Mouse (Mus musculus) MEL (cell line): Measurements from ENCODE around the gene Hcn2. TPM values are rescaled to one million over a fixed set of nuclear protein-coding genes. Genes with fewer than 3 reads are reported as not detected.

Source experiments
- DNase-seq: peaks from one replicate; pipeline ENCODE4 v3.0.0; 2011; ENCODE audit warnings: low read depth, low spot score
- H3K27ac ChIP-seq: 2 replicates; pipeline ENCODE4 v1.5.1; 2012; ENCODE audit warnings: low read depth, mild to moderate bottlenecking, control low read depth, low read length, moderate library complexity; ENCODE audit not compliant: control insufficient read depth
- H3K27me3 ChIP-seq, 2 experiments: fragments of 150-350 bp in 1 of 2; sonication (generic) in 1 of 2; 2 replicates each; pipeline ENCODE4 v1.6.1; 2012; ENCODE audit warnings: low read length in 2 of 2, mild to moderate bottlenecking in 2 of 2, improper control_type of control experiment in 1 of 2, moderate library complexity in 1 of 2; ENCODE audit not compliant: insufficient read depth in 2 of 2, control insufficient read depth in 1 of 2
- H3K36me3 ChIP-seq, 2 experiments: 2 replicates each; pipeline ENCODE4 v1.6.1; 2012 to 2014; ENCODE audit warnings: low read length in 2 of 2, improper control_type of control experiment in 1 of 2, inconsistent platforms in 1 of 2, mild to moderate bottlenecking in 1 of 2; ENCODE audit not compliant: insufficient read depth in 2 of 2, control insufficient read depth in 1 of 2
- H3K4me1 ChIP-seq, 2 experiments: fragments of 150-350 bp in 1 of 2; sonication (generic) in 1 of 2; 2 replicates each; pipeline ENCODE4 v1.6.1; 2012; ENCODE audit warnings: low read length in 2 of 2, improper control_type of control experiment in 1 of 2, mild to moderate bottlenecking in 1 of 2; ENCODE audit not compliant: insufficient read depth in 2 of 2, control insufficient read depth in 1 of 2
- H3K4me3 ChIP-seq, 2 experiments: fragments of 150-350 bp in 1 of 2; sonication (generic) in 1 of 2; 2 replicates each; pipeline ENCODE4 v1.5.1; 2012; ENCODE audit warnings: low read depth in 2 of 2, low read length in 2 of 2, mild to moderate bottlenecking in 2 of 2, moderate library complexity in 2 of 2, control low read depth in 1 of 2, improper control_type of control experiment in 1 of 2; ENCODE audit not compliant: control insufficient read depth in 1 of 2, insufficient read depth in 1 of 2
- H3K79me2 ChIP-seq: 2 replicates; pipeline ENCODE4 v1.6.1; 2012; ENCODE audit warnings: mild to moderate bottlenecking, low read length, moderate library complexity; ENCODE audit not compliant: control insufficient read depth, poor library complexity, insufficient read depth
- H3K9ac ChIP-seq: 2 replicates; pipeline ENCODE4 v1.6.1; 2012; ENCODE audit warnings: low read depth, mild to moderate bottlenecking, control low read depth, low read length, moderate library complexity; ENCODE audit not compliant: control insufficient read depth, poor library complexity, severe bottlenecking
- H3K9me3 ChIP-seq: fragments of 150-350 bp; sonication (generic); replicated peaks from 2 replicates; pipeline ENCODE4 v1.6.1; 2012; ENCODE audit warnings: mild to moderate bottlenecking, low read length, improper control_type of control experiment, moderate library complexity; ENCODE audit not compliant: insufficient read depth
- CHD2 ChIP-seq: IDR thresholded peaks from 2 replicates; pipeline ENCODE4 v1.6.1; 2011; ENCODE audit warnings: low read length, improper control_type of control experiment
- CTCF ChIP-seq, 3 experiments: IDR thresholded peaks in 2 of 3; conservative IDR thresholded peaks in 1 of 3; 2 replicates each; pipeline ENCODE4 v1.5.1; 2011 to 2012; ENCODE audit warnings: low read length in 3 of 3, low read depth in 2 of 3, mild to moderate bottlenecking in 2 of 3, improper control_type of control experiment in 1 of 3, inconsistent platforms in 1 of 3, mixed read lengths in 1 of 3, moderate library complexity in 1 of 3; ENCODE audit not compliant: control insufficient read depth in 1 of 3, insufficient read depth in 1 of 3, poor library complexity in 1 of 3, severe bottlenecking in 1 of 3
- E2F4 ChIP-seq: IDR thresholded peaks from 2 replicates; pipeline ENCODE4 v1.6.1; 2011; ENCODE audit warnings: low read depth, low read length, improper control_type of control experiment, borderline replicate concordance
- ETS1 ChIP-seq: IDR thresholded peaks from 2 replicates; pipeline ENCODE4 v1.6.1; 2012; ENCODE audit warnings: low read depth, mild to moderate bottlenecking, inconsistent platforms, low read length, improper control_type of control experiment, moderate library complexity
- GATA1 ChIP-seq: IDR thresholded peaks from 2 replicates; pipeline ENCODE4 v1.6.1; 2011; ENCODE audit warnings: low read depth, low read length, improper control_type of control experiment
- MAFK ChIP-seq: IDR thresholded peaks from 2 replicates; pipeline ENCODE4 v1.6.1; 2011; ENCODE audit warnings: low read depth, mild to moderate bottlenecking, low read length, improper control_type of control experiment, borderline replicate concordance
- MAZ ChIP-seq: IDR thresholded peaks from 2 replicates; pipeline ENCODE4 v1.6.1; 2012; ENCODE audit warnings: low read depth, mild to moderate bottlenecking, inconsistent platforms, low read length, improper control_type of control experiment
- MEF2A ChIP-seq: IDR thresholded peaks from 2 replicates; pipeline ENCODE4 v1.6.1; 2014; ENCODE audit warnings: low read depth, mild to moderate bottlenecking, inconsistent platforms, low read length, improper control_type of control experiment; ENCODE audit not compliant: poor library complexity, insufficient replicate concordance, severe bottlenecking; ENCODE audit errors: extremely low read depth
- MXI1 ChIP-seq: IDR thresholded peaks from 2 replicates; pipeline ENCODE4 v1.6.1; 2011; ENCODE audit warnings: mild to moderate bottlenecking, low read depth, low read length, improper control_type of control experiment
- MYB ChIP-seq: IDR thresholded peaks from 2 replicates; pipeline ENCODE4 v1.6.1; 2011; ENCODE audit warnings: mild to moderate bottlenecking, low read depth, low read length, improper control_type of control experiment
- POLR2A ChIP-seq, 2 experiments: IDR thresholded peaks; 2 replicates each; pipeline ENCODE4 v1.6.1; 2011 to 2012; ENCODE audit warnings: low read length in 2 of 2, mild to moderate bottlenecking in 2 of 2, control low read depth in 1 of 2, improper control_type of control experiment in 1 of 2, low read depth in 1 of 2, moderate library complexity in 1 of 2; ENCODE audit not compliant: control insufficient read depth in 1 of 2, insufficient read depth in 1 of 2, poor library complexity in 1 of 2
- RAD21 ChIP-seq: IDR thresholded peaks from 2 replicates; pipeline ENCODE4 v1.6.1; 2011; ENCODE audit warnings: mild to moderate bottlenecking, low read depth, low read length, improper control_type of control experiment
- SMC3 ChIP-seq: IDR thresholded peaks from 2 replicates; pipeline ENCODE4 v1.6.1; 2011; ENCODE audit warnings: low read depth, low read length, improper control_type of control experiment
- TAL1 ChIP-seq: IDR thresholded peaks from 2 replicates; pipeline ENCODE4 v1.6.1; 2012; ENCODE audit warnings: mild to moderate bottlenecking, inconsistent platforms, low read length, moderate library complexity, mixed read lengths
- USF1 ChIP-seq: IDR thresholded peaks from 2 replicates; pipeline ENCODE4 v1.6.1; 2014; ENCODE audit warnings: low read depth, mild to moderate bottlenecking, inconsistent platforms, low read length, improper control_type of control experiment, moderate library complexity
- USF2 ChIP-seq, 2 experiments: IDR thresholded peaks; 2 replicates each; pipeline ENCODE4 v1.6.1; 2011 to 2012; ENCODE audit warnings: improper control_type of control experiment in 2 of 2, low read length in 2 of 2, borderline replicate concordance in 1 of 2, inconsistent platforms in 1 of 2, low read depth in 1 of 2, mild to moderate bottlenecking in 1 of 2; ENCODE audit not compliant: insufficient read depth in 1 of 2
- ZC3H11A ChIP-seq: IDR thresholded peaks from 2 replicates; pipeline ENCODE4 v1.6.1; 2012; ENCODE audit warnings: low read depth, mild to moderate bottlenecking, inconsistent platforms, low read length, improper control_type of control experiment
- ZNF384 ChIP-seq: IDR thresholded peaks from 2 replicates; pipeline ENCODE4 v1.6.1; 2012; ENCODE audit warnings: low read depth, mild to moderate bottlenecking, inconsistent platforms, low read length, improper control_type of control experiment
- polyA plus RNA-seq, 2 experiments: library from polyadenylated mRNA; stranded (reverse) in 1 of 2; unstranded in 1 of 2; fragments of >175 nt in 1 of 2; fragments of >200 nt in 1 of 2; gene quantifications; 2 replicates each; pipeline versions ENCODE4 v1.2.1 to v1.2.4; 2012; ENCODE audit warnings: low replicate concordance in 2 of 2, low read depth in 1 of 2; ENCODE audit not compliant: insufficient read length in 2 of 2, insufficient read depth in 1 of 2, missing spikeins in 1 of 2
- total RNA-seq: library from RNA; depleted of rRNA; stranded (reverse); fragments of 300-350 nt; gene quantifications from 2 replicates; pipeline ENCODE4 v1.2.3, GENCODE M21; 2012

Gene Hcn2
- total and polyA plus RNA-seq, 3 experiments, result 0.42 to 1.6 TPM; not detected in 1

- TF ChIP-seq CTCF (IDR thresholded peaks at IDR 0.05 in 2 of 3, conservative IDR thresholded peaks at IDR 0.05 in 1 of 3; ENCODE audit: control insufficient read depth in 1 of 3, insufficient read depth in 1 of 3, low read depth in 2 of 3, low read length in 3 of 3, poor library complexity in 1 of 3, severe bottlenecking in 1 of 3), result peak; percentile 39 to 57 (median 49); a peak in 5 of 6 replicates
- TF ChIP-seq POLR2A (IDR thresholded peaks at IDR 0.05; ENCODE audit: control insufficient read depth in 1 of 2, insufficient read depth in 1 of 2, low read depth in 1 of 2, low read length in 2 of 2, poor library complexity in 1 of 2), result no peak; a peak in 1 of 4 replicates
- TF ChIP-seq ETS1, result no peak
- no peak for TF ChIP-seq TAL1
- TF ChIP-seq ZNF384, result no peak
- no peak for TF ChIP-seq E2F4
- no peak; the same call in 1 of the 2 replicates for TF ChIP-seq RAD21
- no peak for TF ChIP-seq USF2 (IDR thresholded peaks at IDR 0.05; ENCODE audit: borderline replicate concordance in 1 of 2, insufficient read depth in 1 of 2, low read depth in 1 of 2, low read length in 2 of 2)
- TF ChIP-seq MXI1, result peak; percentile 64
- TF ChIP-seq GATA1, result no peak
- no peak for TF ChIP-seq CHD2
- TF ChIP-seq SMC3, result no peak
- no peak for TF ChIP-seq MEF2A
- TF ChIP-seq MAZ, result peak; percentile 74; the same call in 1 of the 2 replicates
- no peak for TF ChIP-seq MYB
- TF ChIP-seq ZC3H11A, result no peak
- no peak for TF ChIP-seq MAFK
- TF ChIP-seq, all 39 proteins: peak for 8
Observed at GRCm38 (mm10) chr10:79682916-79683582, 33.4 kb upstream of the Hcn2 start (continued).

- H3K9ac ChIP-seq, result peak overlapping the region; percentile 96
- H3K27ac ChIP-seq, result no peak overlapping the region
- peaks cover 3 to 4% of the 10 kb centered on the region in 2 experiments; a peak in 2 of 4 replicates for H3K36me3 ChIP-seq
- no peaks in the 10 kb centered on the region for H3K9me3 ChIP-seq
- H3K4me1 ChIP-seq, result peaks cover 6 to 19% of the 10 kb centered on the region in 2 experiments; a peak in 3 of 4 replicates
- TF ChIP-seq USF1 (peak; percentile 49; the same call in 1 of the 2 replicates), MAFK (no peak)
- TF ChIP-seq, all 39 proteins: peak for 1
- Histone ChIP-seq H3K79me2 (peaks cover 32% of the 10 kb centered on the region), H3K27me3 (no peaks in the 10 kb centered on the region), H3K4me3 (peak overlapping the region; percentile 96 to 98)
- DNase-seq, result no peak
Observed at GRCm38 (mm10) chr10:79683726-79684640, 32.5 kb upstream of the Hcn2 start.
